Mouse (Mus musculus) forebrain, embryonic 16.5 days (tissue): ENCODE measurements at regions not wholly inside any gene's neighbourhood (a gene's known extent, or its start where the extent isn't known, plus 50 kb on each side); places are given as distances from the start of the nearest gene placed in this dataset.

ENCODE experiments used
- ATAC-seq: fragments of 200-750 bp; cut with Nextera tagmentation; 2 replicates; pipeline ENCODE4 v1.8.0; 2017; ENCODE audit warnings: mild to moderate bottlenecking, moderate library complexity
- H3K27ac ChIP-seq: fragments of 300-500 bp; sonication (generic); 2 replicates; pipeline ENCODE4 v1.5.1; 2014; ENCODE audit warnings: low read length, control low read depth
- H3K27me3 ChIP-seq: fragments of 300-500 bp; sonication (generic); replicated peaks from 2 replicates; pipeline ENCODE4 v1.6.1; 2014; ENCODE audit warnings: low read length; ENCODE audit not compliant: control insufficient read depth, insufficient read depth
- H3K36me3 ChIP-seq: fragments of 300-500 bp; sonication (generic); 2 replicates; pipeline ENCODE4 v1.6.1; 2014; ENCODE audit not compliant: control insufficient read depth, insufficient read depth
- H3K4me1 ChIP-seq: fragments of 300-500 bp; sonication (generic); replicated peaks from 2 replicates; pipeline ENCODE4 v1.6.1; 2014; ENCODE audit warnings: low read length; ENCODE audit not compliant: control insufficient read depth, insufficient read depth
- H3K4me2 ChIP-seq: fragments of 300-500 bp; sonication (generic); 2 replicates; pipeline ENCODE4 v1.6.1; 2014; ENCODE audit warnings: mild to moderate bottlenecking, low read length, control low read depth
- H3K4me3 ChIP-seq: fragments of 300-500 bp; sonication (generic); replicated peaks from 2 replicates; pipeline ENCODE4 v1.5.1; 2014; ENCODE audit warnings: mild to moderate bottlenecking, low read length, control low read depth
- H3K9ac ChIP-seq: fragments of 300-500 bp; sonication (generic); replicated peaks from 2 replicates; pipeline ENCODE4 v1.6.1; 2014; ENCODE audit warnings: low read depth, low read length, control low read depth
- H3K9me3 ChIP-seq: fragments of 300-500 bp; sonication (generic); 2 replicates; pipeline ENCODE4 v1.6.1; 2016; ENCODE audit warnings: low read length; ENCODE audit not compliant: control insufficient read depth
- WGBS: fragments of 180-500 bp; shearing (Covaris S2); extraction: QIAGEN DNeasy Blood & Tissue Kit; methylation state at CpG from one replicate; pipeline ENCODE4 v1.1.7; 2014; 5-methylcytosine and 5-hydroxymethylcytosine counted together

- no peak overlapping the region for H3K27ac ChIP-seq
- no peak for ATAC-seq
- no peak overlapping the region for H3K4me3 ChIP-seq
- H3K9me3 ChIP-seq, result no peaks in the 10 kb centered on the region
- no peak overlapping the region for H3K4me2 ChIP-seq
- no peak overlapping the region for H3K9ac ChIP-seq
- WGBS, result 81% methylated on average over 2 of the region's 2 CpGs
- peaks cover 3% of the 10 kb centered on the region for H3K4me1 ChIP-seq
- no peaks in the 10 kb centered on the region for H3K27me3 ChIP-seq
- H3K36me3 ChIP-seq, result no peaks in the 10 kb centered on the region
These were observed 377.7 kb upstream of the Gria1 start for GRCm38 (mm10) chr11:56633445-56633844.

- Histone ChIP-seq H3K27ac (no peak overlapping the region), H3K36me3 (no peaks in the 10 kb centered on the region), H3K4me2 (no peak overlapping the region), H3K27me3 (no peaks in the 10 kb centered on the region), H3K4me3 (no peak overlapping the region), H3K4me1 (peaks cover 3% of the 10 kb centered on the region), H3K9ac (no peak overlapping the region), H3K9me3 (no peaks in the 10 kb centered on the region)
- peak; percentile 65 for ATAC-seq
- 19% methylated on average over 8 of the region's 8 CpGs for WGBS
These were observed 374.5 kb upstream of the Gria1 start for GRCm38 (mm10) chr11:56636606-56637226.

- Histone ChIP-seq H3K27ac (no peak overlapping the region), H3K4me3 (no peak overlapping the region), H3K9ac (no peak overlapping the region), H3K27me3 (no peaks in the 10 kb centered on the region), H3K9me3 (no peaks in the 10 kb centered on the region), H3K36me3 (no peaks in the 10 kb centered on the region), H3K4me1 (peaks cover 2% of the 10 kb centered on the region), H3K4me2 (no peak overlapping the region)
- 32% methylated on average over 3 of the region's 3 CpGs for WGBS
- ATAC-seq, result no peak
These were observed 369.5 kb upstream of the Gria1 start for GRCm38 (mm10) chr11:56641716-56642115.
